Mouse (Mus musculus): Measurements from ENCODE around the gene Tsc22d2. TPM values are rescaled to one million over a fixed set of nuclear protein-coding genes. Genes with fewer than 3 reads are reported as not detected.

The Tsc22d2 gene
- total and polyA plus RNA-seq, 3 experiments: 15.8 to 37.2 (median 27.9) TPM

DNA sequence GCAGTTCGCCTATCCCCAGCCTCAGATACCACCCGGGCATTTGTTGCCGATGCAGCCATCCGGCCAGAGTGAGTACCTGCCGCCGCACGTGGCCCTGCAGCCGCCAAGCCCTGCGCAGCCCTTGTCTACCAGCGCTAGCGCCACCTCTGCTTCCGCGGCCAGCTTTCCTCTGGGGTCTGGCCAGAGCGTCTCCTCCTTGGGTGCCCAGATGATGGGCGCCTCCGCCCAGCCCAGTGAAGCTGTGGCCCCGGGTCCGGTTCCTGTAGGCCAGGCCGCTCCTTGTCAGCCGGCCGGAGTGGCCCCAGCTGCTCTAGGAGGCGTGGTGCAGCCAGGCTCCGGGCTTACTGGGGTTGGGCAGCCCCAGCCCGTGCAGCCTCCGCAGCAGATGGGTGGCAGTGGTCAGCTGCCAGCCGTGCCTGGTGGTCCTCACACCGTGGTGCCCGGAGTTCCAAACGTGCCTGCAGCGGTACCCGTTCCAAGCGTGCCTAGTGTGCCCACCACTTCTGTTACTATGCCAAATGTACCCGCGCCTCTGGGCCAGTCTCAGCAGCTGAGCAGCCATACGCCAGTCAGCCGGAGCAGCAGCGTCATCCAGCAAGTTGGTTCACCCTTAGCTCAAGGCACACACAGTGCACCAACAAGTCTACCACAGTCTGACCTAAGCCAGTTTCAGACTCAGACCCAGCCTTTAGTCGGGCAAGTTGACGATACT, 2.4 kb downstream of the Tsc22d2 start:
- H3K36me3 ChIP-seq (replicated peaks): peaks cover 17% of the 10 kb centered on the region
- H3K4me1 ChIP-seq (ENCODE audit: insufficient read depth, low read depth, low read length): peaks cover 12% of the 10 kb centered on the region
- no peaks in the 10 kb centered on the region for H3K27me3 ChIP-seq (ENCODE audit: insufficient read depth, low read length)
- DNase-seq (ENCODE audit: low spot score) (peak; percentile 18), ATAC-seq (ENCODE audit: extremely low read depth, insufficient number of reproducible peaks, low FRiP score, poor library complexity, severe bottlenecking) (0 out of 2 replicates have a peak, but pooled peaks have one; percentile 11)
- peak overlapping the region; percentile 98 for H3K4me3 ChIP-seq (ENCODE audit: low read depth, low read length)
- no peaks in the 10 kb centered on the region for H3K9me3 ChIP-seq (replicated peaks)
- TF ChIP-seq GATA1 (IDR thresholded peaks at IDR 0.05; ENCODE audit: borderline replicate concordance, low read length): no peak
- no peak for TF ChIP-seq GATA2 (IDR thresholded peaks at IDR 0.05; ENCODE audit: borderline replicate concordance, low read depth, low read length)
- no peak for TF ChIP-seq TAL1 (conservative IDR thresholded peaks at IDR 0.05; ENCODE audit: low read depth, low read length)
- no peak for TF ChIP-seq POLR2AphosphoS5 (IDR thresholded peaks at IDR 0.05; ENCODE audit: insufficient replicate concordance, low read depth, low read length)
- TF ChIP-seq CTCF (IDR thresholded peaks at IDR 0.05; ENCODE audit: low read depth, low read length): no peak

DNA sequence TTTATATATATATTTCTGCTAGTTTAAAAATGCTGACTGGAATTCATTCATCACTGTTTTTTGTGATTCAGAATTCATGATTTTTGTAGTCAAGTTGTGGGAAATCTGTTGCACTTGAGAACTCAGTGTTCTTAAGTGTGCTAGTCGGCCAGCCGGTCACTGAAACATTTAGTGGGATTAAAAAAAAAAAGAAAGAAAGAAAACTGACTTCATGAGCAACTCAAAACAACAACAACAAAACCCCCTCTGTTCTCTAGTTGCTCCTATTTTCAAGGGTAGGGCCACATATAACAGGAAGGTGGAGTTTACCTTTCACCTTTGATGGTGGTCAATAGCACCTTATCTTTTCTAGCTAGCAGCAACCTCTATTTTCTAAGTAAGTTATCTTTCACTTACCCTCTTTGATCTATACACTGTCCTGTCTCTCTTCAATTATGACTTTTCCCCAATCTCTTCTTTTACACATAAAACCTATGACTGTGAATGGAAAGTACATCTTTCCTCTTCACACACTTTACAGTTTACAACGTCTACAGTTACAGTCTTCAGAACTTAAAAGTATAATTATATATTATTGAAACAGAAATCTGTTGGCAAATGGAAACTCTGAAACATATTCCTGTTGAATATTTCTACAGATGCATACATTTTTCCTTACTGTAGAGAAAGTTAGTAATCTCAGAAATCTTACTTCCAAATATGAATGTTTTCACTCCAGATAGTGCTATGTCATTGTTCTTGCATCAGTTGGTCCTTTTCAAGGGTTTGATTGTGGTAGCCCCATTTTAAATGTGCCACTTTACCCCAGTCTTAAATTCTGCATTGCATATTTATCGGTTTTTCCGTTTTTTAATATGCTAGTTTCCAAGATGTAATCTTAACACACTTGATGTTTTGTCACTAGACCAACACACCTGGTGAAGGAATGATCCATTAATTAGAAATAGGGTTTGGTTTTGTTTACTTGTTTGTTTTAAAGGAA, 4.5 kb downstream of the Tsc22d2 start:
- TF ChIP-seq GATA2 (IDR thresholded peaks at IDR 0.05; ENCODE audit: borderline replicate concordance, low read depth, low read length) (no peak), POLR2AphosphoS5 (IDR thresholded peaks at IDR 0.05; ENCODE audit: insufficient replicate concordance, low read depth, low read length) (no peak)
- Histone ChIP-seq H3K27me3 (ENCODE audit: insufficient read depth, low read length) (no peaks in the 10 kb centered on the region), H3K36me3 (replicated peaks) (peaks cover 20% of the 10 kb centered on the region), H3K4me3 (ENCODE audit: low read depth, low read length) (peak overlapping the region; percentile 45; the same call in 1 of the 2 replicates), H3K4me1 (ENCODE audit: insufficient read depth, low read depth, low read length) (peaks cover 12% of the 10 kb centered on the region), H3K9me3 (replicated peaks) (no peaks in the 10 kb centered on the region)
- no peak for DNase-seq (ENCODE audit: low spot score)
- ATAC-seq (ENCODE audit: extremely low read depth, insufficient number of reproducible peaks, low FRiP score, poor library complexity, severe bottlenecking): no peak

DNA sequence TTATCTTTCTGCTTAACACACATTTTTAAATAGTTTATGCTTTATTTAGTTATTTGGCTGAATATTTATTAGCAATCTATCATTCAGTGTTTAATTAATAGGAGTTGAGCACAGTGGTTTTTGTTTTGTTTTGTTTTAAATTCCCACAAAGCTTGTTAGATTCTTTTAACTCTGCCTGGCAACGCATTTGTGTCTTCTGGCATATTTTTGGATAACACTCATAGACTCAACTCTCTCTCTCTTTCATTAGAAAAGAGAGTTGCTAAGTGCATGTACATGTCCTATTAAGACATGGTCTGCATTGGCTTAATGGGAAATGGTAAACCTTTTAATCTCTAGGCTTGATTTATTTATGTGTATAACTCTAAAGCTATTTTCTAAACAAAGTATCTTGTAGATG, 14.3 kb downstream of the Tsc22d2 start:
- Histone ChIP-seq H3K4me1 (ENCODE audit: insufficient read depth, low read depth, low read length) (peaks cover 5% of the 10 kb centered on the region; the same call in 1 of the 2 replicates), H3K36me3 (replicated peaks) (peaks cover 4% of the 10 kb centered on the region), H3K9me3 (replicated peaks) (no peaks in the 10 kb centered on the region), H3K4me3 (ENCODE audit: low read depth, low read length) (no peak overlapping the region), H3K27me3 (ENCODE audit: insufficient read depth, low read length) (no peaks in the 10 kb centered on the region)
- TF ChIP-seq GATA1 (IDR thresholded peaks at IDR 0.05; ENCODE audit: borderline replicate concordance, low read length) (no peak), POLR2AphosphoS5 (IDR thresholded peaks at IDR 0.05; ENCODE audit: insufficient replicate concordance, low read depth, low read length) (no peak), TAL1 (conservative IDR thresholded peaks at IDR 0.05; ENCODE audit: low read depth, low read length) (no peak), CTCF (IDR thresholded peaks at IDR 0.05; ENCODE audit: low read depth, low read length) (no peak), GATA2 (IDR thresholded peaks at IDR 0.05; ENCODE audit: borderline replicate concordance, low read depth, low read length) (no peak)
- ATAC-seq (ENCODE audit: extremely low read depth, insufficient number of reproducible peaks, low FRiP score, poor library complexity, severe bottlenecking) (no peak), DNase-seq (ENCODE audit: low spot score) (no peak)

DNA sequence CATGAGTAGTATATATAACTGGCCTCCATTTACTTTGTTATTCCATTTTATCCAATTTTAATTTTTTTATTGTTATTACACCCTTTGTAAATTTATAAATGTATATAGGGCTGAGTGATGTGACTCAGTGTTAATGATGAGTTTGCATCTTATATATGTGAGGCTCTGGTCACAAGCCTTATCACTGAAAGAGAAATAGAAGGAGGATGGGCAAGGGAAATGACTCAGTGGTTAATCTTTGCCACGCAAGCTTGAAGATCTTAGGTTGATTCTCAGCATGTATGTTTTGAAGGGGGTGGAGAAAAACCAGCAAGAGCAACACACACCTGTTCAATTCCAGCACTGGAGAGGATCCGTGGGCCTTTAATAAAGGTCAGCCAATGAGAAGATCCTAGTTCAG, 19.9 kb downstream of the Tsc22d2 start:
- peak; percentile 84 for ATAC-seq (ENCODE audit: extremely low read depth, insufficient number of reproducible peaks, low FRiP score, poor library complexity, severe bottlenecking)
- TF ChIP-seq GATA2 (IDR thresholded peaks at IDR 0.05; ENCODE audit: borderline replicate concordance, low read depth, low read length) (no peak), GATA1 (IDR thresholded peaks at IDR 0.05; ENCODE audit: borderline replicate concordance, low read length) (no peak), TAL1 (conservative IDR thresholded peaks at IDR 0.05; ENCODE audit: low read depth, low read length) (no peak), CTCF (IDR thresholded peaks at IDR 0.05; ENCODE audit: low read depth, low read length) (no peak), POLR2AphosphoS5 (IDR thresholded peaks at IDR 0.05; ENCODE audit: insufficient replicate concordance, low read depth, low read length) (no peak)

DNA sequence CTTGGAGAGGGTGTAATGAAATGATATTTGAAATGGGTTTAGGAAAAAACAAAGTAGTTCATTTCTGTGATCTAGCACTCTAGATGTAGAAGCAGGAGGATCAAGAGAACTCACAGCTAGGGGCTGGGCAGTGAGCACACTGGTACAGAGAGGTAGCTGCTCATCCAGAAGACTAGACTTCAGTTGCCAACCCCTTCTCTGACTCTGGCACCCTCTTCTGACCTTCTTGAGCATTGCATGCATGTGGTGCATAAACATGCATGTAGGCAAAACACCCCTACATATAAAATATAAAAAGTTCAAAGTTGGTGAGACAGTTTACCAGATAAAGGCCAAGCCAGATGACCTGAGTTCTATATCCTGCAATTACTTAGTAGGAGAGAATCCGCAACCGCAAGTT, 33.7 kb downstream of the Tsc22d2 start:
- no peaks in the 10 kb centered on the region for H3K27me3 ChIP-seq (ENCODE audit: insufficient read depth, low read length)
- H3K4me3 ChIP-seq (ENCODE audit: low read depth, low read length): no peak overlapping the region
- TF ChIP-seq GATA1 (IDR thresholded peaks at IDR 0.05; ENCODE audit: borderline replicate concordance, low read length) (no peak), CTCF (IDR thresholded peaks at IDR 0.05; ENCODE audit: low read depth, low read length) (no peak; the same call in 1 of the 2 replicates), TAL1 (conservative IDR thresholded peaks at IDR 0.05; ENCODE audit: low read depth, low read length) (no peak)
- H3K36me3 ChIP-seq (replicated peaks): peaks cover 21% of the 10 kb centered on the region
- ATAC-seq (ENCODE audit: extremely low read depth, insufficient number of reproducible peaks, low FRiP score, poor library complexity, severe bottlenecking) (peak; percentile 34; the same call in 1 of the 2 replicates), DNase-seq (ENCODE audit: low spot score) (no peak)
- H3K4me1 ChIP-seq (ENCODE audit: insufficient read depth, low read depth, low read length): peaks cover 5% of the 10 kb centered on the region
- no peaks in the 10 kb centered on the region for H3K9me3 ChIP-seq (replicated peaks)

More for the DNA sequence above, 19.9 kb downstream of the Tsc22d2 start:
- Histone ChIP-seq H3K9me3 (replicated peaks) (no peaks in the 10 kb centered on the region), H3K4me1 (ENCODE audit: insufficient read depth, low read depth, low read length) (peaks cover 2% of the 10 kb centered on the region; the same call in 1 of the 2 replicates), H3K36me3 (replicated peaks) (peaks cover 15% of the 10 kb centered on the region), H3K4me3 (ENCODE audit: low read depth, low read length) (no peak overlapping the region), H3K27me3 (ENCODE audit: insufficient read depth, low read length) (no peaks in the 10 kb centered on the region)
- DNase-seq (ENCODE audit: low spot score): no peak

DNA sequence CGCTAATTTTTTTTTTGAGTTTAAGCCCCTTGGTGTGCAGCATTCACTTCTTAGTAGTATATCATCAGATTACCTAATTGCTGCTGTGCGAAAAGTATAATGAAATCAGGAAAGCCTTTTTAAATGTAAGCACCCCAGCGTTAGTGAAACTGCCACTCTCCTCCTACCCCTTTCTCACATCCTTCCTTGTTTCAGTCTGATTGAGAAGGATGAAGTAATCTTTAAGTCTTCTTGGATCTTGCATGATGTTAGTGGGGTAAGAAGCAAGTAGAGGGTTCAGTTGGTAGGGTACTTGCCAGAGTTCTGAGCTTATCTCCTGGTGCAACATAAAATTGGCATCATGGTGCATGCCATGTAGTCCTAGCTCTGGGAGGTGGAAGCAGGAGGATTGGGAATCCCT, 35.0 kb downstream of the Tsc22d2 start:
- TF ChIP-seq POLR2AphosphoS5 (IDR thresholded peaks at IDR 0.05; ENCODE audit: insufficient replicate concordance, low read depth, low read length) (no peak), GATA2 (IDR thresholded peaks at IDR 0.05; ENCODE audit: borderline replicate concordance, low read depth, low read length) (no peak), CTCF (IDR thresholded peaks at IDR 0.05; ENCODE audit: low read depth, low read length) (no peak), TAL1 (conservative IDR thresholded peaks at IDR 0.05; ENCODE audit: low read depth, low read length) (no peak), GATA1 (IDR thresholded peaks at IDR 0.05; ENCODE audit: borderline replicate concordance, low read length) (no peak)
- Histone ChIP-seq H3K4me1 (ENCODE audit: insufficient read depth, low read depth, low read length) (peaks cover 11% of the 10 kb centered on the region), H3K9me3 (replicated peaks) (no peaks in the 10 kb centered on the region), H3K36me3 (replicated peaks) (peaks cover 21% of the 10 kb centered on the region), H3K4me3 (ENCODE audit: low read depth, low read length) (no peak overlapping the region), H3K27me3 (ENCODE audit: insufficient read depth, low read length) (no peaks in the 10 kb centered on the region)
- DNase-seq (ENCODE audit: low spot score) (no peak), ATAC-seq (ENCODE audit: extremely low read depth, insufficient number of reproducible peaks, low FRiP score, poor library complexity, severe bottlenecking) (no peak)

Measured in G1E (cell line).